Mouse (Mus musculus): ENCODE results near the gene Mrpl51. TPM values are rescaled to one million over a fixed set of nuclear protein-coding genes. Genes with fewer than 3 reads are reported as not detected.

Mrpl51 gene
- polyA plus RNA-seq, 1 experiment from 2014 or later, result 232 TPM

DNA sequence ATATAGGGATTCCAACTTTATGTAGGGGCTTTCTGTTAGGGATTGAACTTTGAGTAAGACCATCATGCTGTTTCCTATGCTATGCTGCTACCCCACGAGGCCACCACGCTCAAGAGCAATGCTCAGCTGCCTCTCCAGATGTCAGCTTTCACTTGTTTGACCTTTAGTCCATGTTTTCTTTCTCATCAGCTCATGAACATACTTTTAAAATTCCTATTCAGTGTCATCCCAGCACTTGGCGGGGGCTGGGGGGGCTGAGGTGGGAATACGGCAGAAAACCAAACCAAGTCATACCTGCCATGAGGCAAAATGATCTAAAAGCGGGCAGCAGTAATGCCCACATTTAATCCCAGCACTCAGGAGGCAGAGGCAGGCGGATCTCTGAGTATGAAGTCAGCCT, 21.5 kb downstream of the Mrpl51 start:
- H3K27ac ChIP-seq, result no peak overlapping the region
- no peaks in the 10 kb centered on the region for H3K36me3 ChIP-seq (replicated peaks)
- DNase-seq (ENCODE audit: extremely low spot score, low spot score), result no peak
- H3K4me1 ChIP-seq, result peaks cover 16% of the 10 kb centered on the region
- H3K4me3 ChIP-seq, result no peak overlapping the region
- H3K27me3 ChIP-seq (ENCODE audit: poor library complexity, severe bottlenecking), result peaks cover 35% of the 10 kb centered on the region
- WGBS, result 75% methylated on average over 6 of the region's 6 CpGs
- no peaks in the 10 kb centered on the region for H3K9me3 ChIP-seq

- DNase-seq (ENCODE audit: extremely low spot score, low spot score), result no peak
- 83% methylated on average over 6 of the region's 6 CpGs for WGBS
These were observed 22.1 kb downstream of the Mrpl51 start for GRCm38 (mm10) chr6:125213715-125214114.

GRCm38 (mm10) chr6:125215148-125215954, 23.8 kb downstream of the Mrpl51 start, which contains the start of gene Vamp1:
TSS of gene Vamp1 (plus strand) at chr6:125215551.
- Histone ChIP-seq H3K4me1 (peaks cover 16% of the 10 kb centered on the region), H3K36me3 (replicated peaks) (peaks cover 9% of the 10 kb centered on the region), H3K27ac (peak within 1 kb of the TSS; percentile 86), H3K27me3 (ENCODE audit: poor library complexity, severe bottlenecking) (peaks cover 35% of the 10 kb centered on the region), H3K4me3 (peak within 1 kb of the TSS; percentile 86), H3K9me3 (no peaks in the 10 kb centered on the region)
- DNase-seq (ENCODE audit: extremely low spot score, low spot score), result peak; percentile 93
- under 1% methylated on average over 48 of the region's 48 CpGs for WGBS

More at GRCm38 (mm10) chr6:125213715-125214114, 22.1 kb downstream of the Mrpl51 start:
- H3K36me3 ChIP-seq (replicated peaks), result 0 out of 2 replicates have a peak, but pooled peaks cover 2% of the 10 kb centered on the region
- no peak overlapping the region for H3K27ac ChIP-seq
- H3K9me3 ChIP-seq, result no peaks in the 10 kb centered on the region
- H3K27me3 ChIP-seq (ENCODE audit: poor library complexity, severe bottlenecking), result peaks cover 35% of the 10 kb centered on the region
- H3K4me1 ChIP-seq, result peaks cover 16% of the 10 kb centered on the region
- no peak overlapping the region for H3K4me3 ChIP-seq

DNA sequence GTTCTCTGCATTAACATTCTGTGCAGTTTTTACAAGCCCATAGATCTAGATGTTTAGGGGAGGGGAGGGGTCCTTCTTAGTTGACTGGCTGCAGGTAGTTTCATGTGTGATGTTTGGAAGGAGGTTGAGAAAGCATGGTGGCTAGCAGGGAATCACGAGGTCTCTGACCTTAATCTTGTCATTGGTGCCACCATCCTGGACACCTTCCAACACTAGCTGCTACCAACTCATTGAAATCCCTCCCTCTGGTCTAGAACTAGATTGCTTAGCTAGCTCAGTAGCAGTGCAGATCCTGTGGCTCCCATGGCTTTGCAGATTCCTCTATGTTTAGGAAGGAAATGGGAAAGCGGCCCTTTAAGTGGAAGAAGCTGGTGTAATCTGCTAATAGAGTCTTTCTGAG, 25.3 kb downstream of the Mrpl51 start:
- H3K27ac ChIP-seq, result no peak overlapping the region
- no peak overlapping the region; the same call in 1 of the 2 replicates for H3K4me3 ChIP-seq
- H3K4me1 ChIP-seq, result peaks cover 16% of the 10 kb centered on the region
- H3K36me3 ChIP-seq (replicated peaks), result peaks cover 9% of the 10 kb centered on the region
- H3K9me3 ChIP-seq, result no peaks in the 10 kb centered on the region
- DNase-seq (ENCODE audit: extremely low spot score, low spot score), result no peak
- H3K27me3 ChIP-seq (ENCODE audit: poor library complexity, severe bottlenecking), result peaks cover 29% of the 10 kb centered on the region
- WGBS, result 87% methylated on average over 2 of the region's 2 CpGs

DNA sequence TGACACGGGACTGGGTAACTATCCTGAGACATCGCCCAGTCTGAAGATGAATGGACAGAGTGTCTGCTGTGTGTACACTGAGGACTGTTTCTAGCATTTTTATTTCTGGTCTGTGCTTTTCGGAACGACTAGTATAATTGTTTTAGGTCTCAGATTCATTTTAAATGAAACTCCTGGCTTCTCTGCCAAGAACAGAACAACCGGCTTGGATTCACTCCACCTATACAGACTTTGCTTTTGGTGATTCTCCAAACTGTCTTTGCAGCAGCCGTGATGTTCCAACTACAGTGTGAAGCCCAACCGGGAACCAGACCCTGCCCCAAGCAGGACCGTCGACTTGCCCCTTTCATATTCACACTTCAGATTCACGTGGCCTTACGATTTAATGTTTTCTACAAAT, 26.3 kb downstream of the Mrpl51 start:
- Histone ChIP-seq H3K27me3 (ENCODE audit: poor library complexity, severe bottlenecking) (peaks cover 26% of the 10 kb centered on the region), H3K27ac (no peak overlapping the region), H3K36me3 (replicated peaks) (peaks cover 9% of the 10 kb centered on the region), H3K4me3 (no peak overlapping the region), H3K4me1 (peaks cover 16% of the 10 kb centered on the region), H3K9me3 (no peaks in the 10 kb centered on the region)
- WGBS, result 93% methylated on average over 11 of the region's 11 CpGs
- no peak for DNase-seq (ENCODE audit: extremely low spot score, low spot score)

- Histone ChIP-seq H3K4me3 (no peak overlapping the region), H3K27ac (no peak overlapping the region), H3K36me3 (replicated peaks) (peaks cover 9% of the 10 kb centered on the region), H3K27me3 (ENCODE audit: poor library complexity, severe bottlenecking) (peaks cover 15% of the 10 kb centered on the region), H3K4me1 (peaks cover 16% of the 10 kb centered on the region), H3K9me3 (no peaks in the 10 kb centered on the region)
- WGBS, result 82% methylated on average over 4 of the region's 4 CpGs
- DNase-seq (ENCODE audit: extremely low spot score, low spot score), result peak; percentile 42
These were observed 27.4 kb downstream of the Mrpl51 start for GRCm38 (mm10) chr6:125218963-125219362.

- 92% methylated on average over 20 of the region's 20 CpGs for WGBS
- H3K27me3 ChIP-seq (ENCODE audit: poor library complexity, severe bottlenecking), result peaks cover 9% of the 10 kb centered on the region
- H3K4me3 ChIP-seq, result no peak overlapping the region
- no peaks in the 10 kb centered on the region for H3K9me3 ChIP-seq
- no peak for DNase-seq (ENCODE audit: extremely low spot score, low spot score)
- H3K36me3 ChIP-seq (replicated peaks), result peaks cover 9% of the 10 kb centered on the region
- H3K27ac ChIP-seq, result no peak overlapping the region
- H3K4me1 ChIP-seq, result peaks cover 6% of the 10 kb centered on the region
These were observed 29.6 kb downstream of the Mrpl51 start for GRCm38 (mm10) chr6:125221115-125221745.

GRCm38 (mm10) chr6:125222146-125222545, 30.5 kb downstream of the Mrpl51 start:
- H3K36me3 ChIP-seq (replicated peaks), result peaks cover 9% of the 10 kb centered on the region
- DNase-seq (ENCODE audit: extremely low spot score, low spot score), result no peak

GRCm38 (mm10) chr6:125222577-125222976, 31.0 kb downstream of the Mrpl51 start:
- no peak for DNase-seq (ENCODE audit: extremely low spot score, low spot score)
- 86% methylated on average over 3 of the region's 3 CpGs for WGBS
- Histone ChIP-seq H3K27me3 (ENCODE audit: poor library complexity, severe bottlenecking) (no peaks in the 10 kb centered on the region), H3K9me3 (no peaks in the 10 kb centered on the region), H3K27ac (no peak overlapping the region), H3K36me3 (replicated peaks) (peaks cover 9% of the 10 kb centered on the region), H3K4me1 (no peaks in the 10 kb centered on the region), H3K4me3 (no peak overlapping the region)

More at GRCm38 (mm10) chr6:125222146-125222545, 30.5 kb downstream of the Mrpl51 start:
- Histone ChIP-seq H3K4me3 (no peak overlapping the region), H3K4me1 (no peaks in the 10 kb centered on the region), H3K27me3 (ENCODE audit: poor library complexity, severe bottlenecking) (peaks cover under 1% of the 10 kb centered on the region; the same call in 1 of the 2 replicates), H3K27ac (no peak overlapping the region), H3K9me3 (no peaks in the 10 kb centered on the region)
- WGBS, result 82% methylated on average over 2 of the region's 2 CpGs

- Histone ChIP-seq H3K27me3 (ENCODE audit: poor library complexity, severe bottlenecking) (no peaks in the 10 kb centered on the region), H3K4me3 (no peak overlapping the region), H3K9me3 (no peaks in the 10 kb centered on the region), H3K36me3 (replicated peaks) (no peaks in the 10 kb centered on the region), H3K27ac (no peak overlapping the region), H3K4me1 (peaks cover 8% of the 10 kb centered on the region)
- DNase-seq (ENCODE audit: extremely low spot score, low spot score), result no peak
- 80% methylated on average over 5 of the region's 5 CpGs for WGBS
These were observed 34.0 kb downstream of the Mrpl51 start for GRCm38 (mm10) chr6:125225518-125226115.

DNA sequence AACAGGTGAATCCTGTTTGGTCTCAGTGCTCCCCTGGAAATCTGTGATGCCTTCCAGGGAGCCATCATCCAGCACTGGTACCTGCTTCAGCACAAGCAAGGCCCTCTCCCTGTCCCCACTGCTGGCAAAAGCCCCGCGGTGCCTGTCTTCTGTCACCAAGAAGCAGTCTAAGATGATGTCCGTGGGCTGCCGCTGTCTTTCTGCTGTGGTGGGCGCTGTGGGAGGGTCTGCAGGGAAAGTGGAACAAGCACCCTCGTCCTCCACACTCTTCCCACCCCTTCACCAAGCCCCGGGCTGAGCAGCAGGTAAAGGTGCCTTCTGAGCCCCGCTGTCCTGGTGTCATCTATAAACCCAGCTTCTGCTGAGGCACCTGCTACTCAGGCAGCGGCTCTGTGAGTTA, 39.0 kb downstream of the Mrpl51 start:
- Histone ChIP-seq H3K27ac (0 out of 2 replicates have a peak overlapping the region, but pooled peaks have one; percentile 1), H3K36me3 (replicated peaks) (no peaks in the 10 kb centered on the region), H3K4me3 (no peak overlapping the region), H3K27me3 (ENCODE audit: poor library complexity, severe bottlenecking) (no peaks in the 10 kb centered on the region), H3K9me3 (no peaks in the 10 kb centered on the region), H3K4me1 (peaks cover 36% of the 10 kb centered on the region)
- DNase-seq (ENCODE audit: extremely low spot score, low spot score), result no peak
- 65% methylated on average over 9 of the region's 9 CpGs for WGBS

GRCm38 (mm10) chr6:125231117-125232044, 39.8 kb downstream of the Mrpl51 start, which contains the start of gene Tapbpl:
TSS of gene Tapbpl (minus strand) at chr6:125231860.
- peaks cover 40% of the 10 kb centered on the region for H3K4me1 ChIP-seq
- H3K36me3 ChIP-seq (replicated peaks), result no peaks in the 10 kb centered on the region
- no peaks in the 10 kb centered on the region for H3K9me3 ChIP-seq
- H3K4me3 ChIP-seq, result peak within 1 kb of the TSS; percentile 50
- H3K27ac ChIP-seq, result peak within 1 kb of the TSS; percentile 83
- WGBS, result 10% methylated on average over 16 of the region's 16 CpGs
- no peak for DNase-seq (ENCODE audit: extremely low spot score, low spot score)
- no peaks in the 10 kb centered on the region for H3K27me3 ChIP-seq (ENCODE audit: poor library complexity, severe bottlenecking)
